Mouse (Mus musculus): ENCODE results near the gene Bscl2. TPM values are rescaled to one million over a fixed set of nuclear protein-coding genes. Genes with fewer than 3 reads are reported as not detected.
"Not testable (repeated sequence)": the region's sequence is repeated elsewhere in the genome, so short reads cannot be mapped to it uniquely, and the experiment has no call there.

Gene Bscl2
- total RNA-seq, 2 experiments from 2014 or later = 24.7 to 32.2 TPM

DNA sequence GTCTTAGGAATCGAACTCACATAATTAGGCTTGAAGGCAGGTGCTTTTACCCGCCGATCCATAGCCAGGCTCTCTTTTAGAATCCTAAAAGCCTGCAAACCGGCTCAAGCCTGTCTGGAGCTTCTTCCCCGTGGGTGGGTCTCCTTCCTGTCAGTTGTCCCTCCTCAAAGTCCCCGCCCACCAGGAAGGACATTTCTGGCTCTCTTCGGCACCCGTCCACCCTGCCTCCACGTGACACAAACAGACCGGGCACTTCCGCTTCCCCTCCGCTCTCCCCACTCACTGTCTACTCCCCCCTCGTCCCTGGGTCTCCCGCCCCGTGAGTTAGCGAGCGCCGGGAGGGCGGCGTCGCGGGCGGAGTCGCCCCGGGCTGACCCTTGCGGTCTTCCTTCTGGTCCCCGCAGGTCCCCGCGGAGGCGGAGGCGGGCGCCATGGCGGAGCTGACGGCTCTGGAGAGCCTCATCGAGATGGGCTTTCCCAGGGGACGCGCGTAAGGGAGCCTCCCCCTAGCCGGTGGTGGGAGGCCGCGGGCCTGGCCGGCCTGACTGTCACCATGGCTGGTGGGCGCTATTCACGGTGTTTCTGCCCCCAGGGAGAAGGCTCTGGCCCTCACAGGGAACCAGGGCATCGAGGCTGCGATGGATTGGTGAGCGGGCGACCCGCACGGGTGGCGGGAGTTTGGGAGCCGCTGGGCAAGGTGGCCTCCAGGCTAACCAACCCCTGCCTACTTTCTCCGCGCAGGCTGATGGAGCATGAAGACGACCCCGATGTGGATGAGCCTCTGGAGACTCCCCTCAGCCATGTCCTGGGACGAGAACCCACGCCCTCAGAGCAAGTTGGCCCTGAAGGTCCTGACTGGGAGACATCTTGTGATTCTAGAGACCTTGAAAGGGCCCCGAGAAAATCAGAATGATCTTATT is 34.3 kb downstream of the Bscl2 start, which contains the start of gene Ubxn1:
Gene Ubxn1 (plus strand): TSS at position 230 of the 920 bp plus-strand sequence.
- peak; percentile 99 for DNase-seq

- no peak for DNase-seq
Observed at GRCm38 (mm10) chr19:8872266-8872840, 35.1 kb downstream of the Bscl2 start.

DNA sequence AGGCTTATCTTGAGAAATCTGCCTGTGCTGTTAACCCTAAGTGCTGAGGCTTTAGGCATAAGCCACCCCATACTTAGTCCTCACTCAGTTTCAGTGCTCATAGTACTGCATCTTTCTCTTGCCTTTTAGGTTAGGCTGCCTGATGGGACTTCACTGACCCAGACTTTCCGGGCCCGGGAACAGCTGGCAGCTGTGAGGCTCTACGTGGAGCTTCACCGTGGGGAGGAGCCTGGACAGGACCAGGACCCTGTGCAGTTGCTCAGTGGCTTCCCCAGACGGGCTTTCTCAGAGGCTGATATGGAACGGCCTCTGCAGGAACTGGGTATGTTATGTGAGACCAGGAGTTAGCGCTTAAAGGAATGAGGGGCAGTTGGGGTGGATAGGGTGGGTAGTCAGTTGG is 37.8 kb downstream of the Bscl2 start:
- no peak for DNase-seq

- DNase-seq = peak; percentile 94
Observed at GRCm38 (mm10) chr19:8880311-8881033, 43.2 kb downstream of the Bscl2 start, which contains the start of gene Uqcc3. Gene Uqcc3 (minus strand): TSS chr19:8880923.

- no peak for DNase-seq
Observed at GRCm38 (mm10) chr19:8881034-8881392, 43.7 kb downstream of the Bscl2 start.

- no peak for DNase-seq
Observed at GRCm38 (mm10) chr19:8883616-8884015, 46.3 kb downstream of the Bscl2 start, which contains the start of the genes Lbhd1 and Gm49403. Gene Lbhd1 (plus strand): TSS chr19:8883732. Gene Gm49403 (plus strand): TSS chr19:8883930.

- no peak for DNase-seq
Observed at GRCm38 (mm10) chr19:8886916-8887584, 49.8 kb downstream of the Bscl2 start.

DNA sequence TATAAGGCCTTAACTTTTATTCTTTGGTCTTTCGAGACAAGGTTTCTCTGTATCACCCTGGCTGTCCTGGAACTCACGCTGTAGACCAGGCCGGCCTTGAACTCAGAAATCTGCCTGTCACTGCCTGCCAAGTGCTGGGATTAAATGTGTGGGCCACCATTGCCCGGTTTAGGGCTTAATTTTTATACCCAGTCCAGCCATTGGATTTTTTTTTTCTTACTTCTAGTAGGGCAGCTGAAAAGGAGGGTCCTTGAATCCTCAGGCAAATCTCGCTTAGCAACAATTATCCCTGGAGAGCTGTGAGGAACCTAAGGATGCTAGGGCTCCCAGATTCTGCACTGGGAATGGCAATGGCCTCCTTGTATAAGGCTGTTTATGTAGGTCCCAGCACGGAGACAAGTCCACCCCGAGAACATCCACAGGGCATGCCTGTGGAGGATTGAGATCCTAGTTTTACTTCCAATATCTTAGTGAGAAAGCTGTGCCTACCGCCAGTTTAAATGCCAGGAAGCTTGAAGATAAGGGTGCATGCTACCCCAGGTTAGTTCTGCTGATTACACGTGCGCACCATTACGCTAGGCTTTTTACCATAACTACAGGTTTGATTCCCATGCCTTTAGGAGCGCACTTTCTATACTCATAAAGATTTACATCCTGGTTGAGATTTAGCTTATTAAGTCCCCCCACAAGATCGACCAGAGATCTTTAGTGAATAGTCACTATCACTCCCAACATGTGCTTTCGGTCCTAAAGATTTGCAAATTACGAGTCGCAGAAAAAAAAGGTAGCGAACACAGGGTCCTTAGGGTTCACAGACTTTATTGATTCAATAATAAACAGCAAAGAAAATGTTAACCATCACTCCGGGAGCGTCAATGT is 50.6 kb downstream of the Bscl2 start:
- DNase-seq = no peak

DNA sequence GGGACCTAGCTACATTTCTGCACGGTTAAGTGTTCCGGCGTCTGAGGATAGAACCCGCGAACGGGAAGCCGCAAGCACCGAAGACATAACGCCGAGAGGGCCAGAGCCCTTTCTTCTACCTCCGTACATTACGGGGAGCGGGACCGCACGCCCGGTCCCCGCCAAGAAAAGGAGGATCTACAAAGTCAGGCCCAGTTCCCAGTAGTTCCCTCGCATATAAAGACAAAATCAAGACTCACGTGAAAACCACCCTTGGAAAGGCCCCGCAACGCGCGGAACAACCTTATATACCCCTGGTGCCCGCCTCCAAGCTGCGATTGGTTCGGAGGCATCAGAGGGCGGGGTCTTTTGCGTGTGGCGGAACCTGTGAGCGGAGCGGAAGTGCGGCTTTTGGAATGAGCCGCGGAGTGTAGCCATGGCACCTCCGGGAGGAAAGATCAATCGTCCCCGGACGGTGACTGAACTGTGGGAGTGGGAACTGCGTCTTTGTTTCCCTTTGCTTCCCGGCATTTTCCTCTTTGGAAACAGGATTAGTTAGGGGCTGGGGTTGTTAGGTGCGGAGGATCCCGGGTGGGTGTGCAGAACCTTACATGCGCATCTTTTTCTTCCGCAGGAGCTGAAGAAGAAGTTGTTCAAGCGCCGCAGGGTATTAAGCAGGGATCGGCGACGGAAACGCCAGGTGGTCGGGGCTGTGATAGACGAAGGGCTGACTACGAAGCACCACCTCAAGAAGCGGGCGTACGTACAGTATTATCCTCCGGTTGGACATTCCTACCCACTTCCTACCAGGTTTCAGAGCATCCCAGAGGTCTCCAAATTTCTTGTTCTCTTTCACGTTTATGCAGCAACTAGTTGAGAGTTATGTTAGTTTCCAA is 51.5 kb downstream of the Bscl2 start, which contains the start of the genes 1810009A15Rik and Gm49416:
Gene 1810009A15Rik (plus strand): TSS at position 343 of the 875 bp plus-strand sequence.
Gene Gm49416 (plus strand): TSS at position 416 of the 875 bp plus-strand sequence.
- peak; percentile 97 for DNase-seq

- DNase-seq = peak; percentile 89 to 94
Observed at GRCm38 (mm10) chr19:8892829-8893766, 55.8 kb downstream of the Bscl2 start, which contains the start of gene Ints5. Gene Ints5 (plus strand): TSS chr19:8893005.

- DNase-seq = no peak
Observed at GRCm38 (mm10) chr19:8895397-8895960, 58.2 kb downstream of the Bscl2 start.

DNA sequence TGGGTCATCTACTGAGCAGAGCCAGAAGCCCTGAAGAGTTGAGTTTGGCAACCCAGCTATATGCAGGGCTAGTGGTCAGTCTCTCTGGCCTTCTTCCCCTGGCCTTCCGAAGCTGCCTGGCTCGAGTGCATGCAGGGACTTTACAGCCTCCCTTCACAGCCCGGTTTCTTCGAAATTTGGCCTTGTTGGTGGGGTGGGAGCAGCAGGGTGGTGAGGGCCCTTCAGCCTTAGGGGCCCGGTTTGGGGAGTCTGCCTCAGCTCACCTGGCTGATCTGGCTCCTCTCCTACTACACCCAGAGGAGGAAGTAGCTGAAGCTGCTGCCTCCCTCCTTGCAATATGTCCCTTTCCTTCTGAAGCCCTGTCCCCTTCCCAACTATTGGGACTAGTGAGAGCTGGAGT is 59.0 kb downstream of the Bscl2 start:
- not testable (repeated sequence) for DNase-seq

GRCm38 (mm10) chr19:8897211-8897864 is 60.1 kb downstream of the Bscl2 start:
- peak; percentile 45 to 61 for DNase-seq

DNA sequence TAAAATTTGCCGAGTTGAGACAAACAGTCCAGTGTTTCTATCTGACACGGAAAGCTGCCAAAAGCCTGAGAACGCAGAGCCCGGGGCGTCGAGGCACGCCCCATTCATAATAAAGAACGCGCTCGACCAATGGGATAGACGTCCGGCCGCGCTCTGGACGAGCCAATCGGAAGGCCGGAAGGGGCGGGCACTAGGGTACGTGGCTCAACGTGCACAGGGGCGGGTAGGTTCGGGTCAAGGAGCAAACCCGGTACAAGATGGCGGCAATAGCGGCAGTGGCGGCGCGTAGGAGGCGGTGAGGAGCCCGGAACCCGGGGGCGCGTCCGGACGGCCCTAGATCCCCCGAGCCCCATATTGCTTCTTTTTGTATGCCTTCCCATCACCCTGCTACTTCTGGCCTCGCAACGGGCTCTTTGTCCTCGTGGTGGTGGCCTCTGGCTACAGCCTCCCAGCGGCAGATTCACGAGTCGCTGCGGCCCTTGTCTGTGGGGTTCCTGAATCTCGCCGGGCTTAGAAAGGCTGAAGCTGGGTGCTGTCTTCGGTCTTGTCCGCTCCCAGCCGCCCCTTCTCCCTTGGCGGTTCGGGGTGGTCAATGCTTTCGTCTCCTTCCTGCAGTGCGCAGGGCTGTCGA is 60.7 kb downstream of the Bscl2 start, which contains the start of gene Ganab:
Gene Ganab (plus strand): TSS at position 207 of the 631 bp plus-strand sequence.
- peak; percentile 97 to 98 for DNase-seq
